Mouse (Mus musculus): ENCODE measurements around the gene Rps27a. TPM values are rescaled to one million over a fixed set of nuclear protein-coding genes. Genes with fewer than 3 reads are reported as not detected.

Rps27a gene
- total and polyA plus RNA-seq, 3 experiments: 560 to 2,403 (median 1,339) TPM

GRCm38 (mm10) chr11:29512818-29513535, 34.9 kb downstream of the Rps27a start:
- Histone ChIP-seq H3K4me1 (ENCODE audit: control insufficient read depth in 1 of 2, insufficient read depth in 2 of 2, low read length in 2 of 2) (peaks cover 13 to 15% of the 10 kb centered on the region in 2 experiments), H3K79me2 (ENCODE audit: control insufficient read depth, insufficient read depth, low read length, poor library complexity) (peaks cover 18% of the 10 kb centered on the region), H3K9ac (ENCODE audit: control insufficient read depth, low read depth, low read length, poor library complexity, severe bottlenecking) (peak overlapping the region; percentile 95), H3K27me3 (ENCODE audit: control insufficient read depth in 1 of 2, insufficient read depth in 2 of 2, low read length in 2 of 2) (no peaks in the 10 kb centered on the region), H3K9me3 (replicated peaks; ENCODE audit: insufficient read depth, low read length) (no peaks in the 10 kb centered on the region), H3K27ac (ENCODE audit: control insufficient read depth, low read depth, low read length) (peak overlapping the region; percentile 37; the same call in 1 of the 2 replicates), H3K36me3 (ENCODE audit: control insufficient read depth in 1 of 2, insufficient read depth in 2 of 2, low read length in 2 of 2) (peaks cover 16 to 37% of the 10 kb centered on the region in 2 experiments), H3K4me3 (ENCODE audit: control insufficient read depth in 1 of 2, insufficient read depth in 1 of 2, low read depth in 2 of 2, low read length in 2 of 2) (peak overlapping the region; percentile 16 to 82; a peak in 3 of 4 replicates)
- no peak for DNase-seq (ENCODE audit: low read depth, low spot score)
- no peak for TF ChIP-seq HCFC1 (IDR thresholded peaks at IDR 0.05; ENCODE audit: low read depth, low read length)
- no peak for TF ChIP-seq E2F4 (IDR thresholded peaks at IDR 0.05; ENCODE audit: borderline replicate concordance, low read depth, low read length)
- no peak for TF ChIP-seq NELFE (IDR thresholded peaks at IDR 0.05; ENCODE audit: low read depth, low read length)
- no peak for TF ChIP-seq POLR2A (IDR thresholded peaks at IDR 0.05; ENCODE audit: control insufficient read depth in 1 of 2, insufficient read depth in 1 of 2, low read depth in 1 of 2, low read length in 2 of 2, poor library complexity in 1 of 2)
- no peak for TF ChIP-seq MYC (IDR thresholded peaks at IDR 0.05; ENCODE audit: low read depth, low read length)
- no peak for TF ChIP-seq EP300 (IDR thresholded peaks at IDR 0.05; ENCODE audit: low read depth in 1 of 2, low read length in 2 of 2)
- TF ChIP-seq TBP (IDR thresholded peaks at IDR 0.05; ENCODE audit: low read depth, low read length): no peak
- TF ChIP-seq CTCF (IDR thresholded peaks at IDR 0.05 in 2 of 3, conservative IDR thresholded peaks at IDR 0.05 in 1 of 3; ENCODE audit: control insufficient read depth in 1 of 3, insufficient read depth in 1 of 3, low read depth in 2 of 3, low read length in 3 of 3, poor library complexity in 1 of 3, severe bottlenecking in 1 of 3): 0 out of 6 replicates have a peak, but pooled peaks of 1 of the 3 experiments have one; percentile 3
- TF ChIP-seq ZNF384 (IDR thresholded peaks at IDR 0.05; ENCODE audit: low read depth, low read length): peak; percentile 54; the same call in 1 of the 2 replicates
- no peak for TF ChIP-seq MAX (IDR thresholded peaks at IDR 0.05; ENCODE audit: low read length)
- TF ChIP-seq MAZ (IDR thresholded peaks at IDR 0.05; ENCODE audit: low read depth, low read length): no peak
- TF ChIP-seq ELF1 (IDR thresholded peaks at IDR 0.05; ENCODE audit: low read depth, low read length): no peak
- no peak for TF ChIP-seq SIN3A (IDR thresholded peaks at IDR 0.05; ENCODE audit: low read length)
- TF ChIP-seq KAT2A (conservative IDR thresholded peaks at IDR 0.05; ENCODE audit: low read depth, low read length): no peak
- TF ChIP-seq NRF1 (IDR thresholded peaks at IDR 0.05; ENCODE audit: insufficient read depth, low read depth, low read length, poor library complexity, severe bottlenecking): no peak
- TF ChIP-seq MEF2A (IDR thresholded peaks at IDR 0.05; ENCODE audit: extremely low read depth, insufficient replicate concordance, low read depth, low read length, poor library complexity, severe bottlenecking): no peak

DNA sequence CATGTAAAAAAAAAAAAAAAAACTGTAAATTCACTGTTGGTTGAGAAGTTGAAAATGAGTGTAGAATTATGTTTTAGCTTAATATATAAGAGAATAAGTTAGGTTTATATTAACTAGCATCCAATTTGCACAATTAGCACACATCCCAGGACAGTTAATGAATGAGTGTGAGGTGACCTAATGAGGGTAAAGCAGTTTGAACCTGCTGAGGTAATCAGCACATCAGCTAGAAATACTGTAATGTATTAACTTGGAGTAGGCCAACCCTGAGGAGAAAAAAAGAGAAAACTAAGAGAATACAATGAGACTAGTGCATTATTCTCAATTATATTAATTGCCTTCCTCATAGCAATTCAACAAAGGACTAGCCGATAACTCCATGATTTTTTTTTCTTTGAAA, 38.5 kb downstream of the Rps27a start:
- no peak overlapping the region for H3K4me3 ChIP-seq (ENCODE audit: control insufficient read depth in 1 of 2, insufficient read depth in 1 of 2, low read depth in 2 of 2, low read length in 2 of 2)
- H3K27me3 ChIP-seq (ENCODE audit: control insufficient read depth in 1 of 2, insufficient read depth in 2 of 2, low read length in 2 of 2): no peaks in the 10 kb centered on the region
- H3K79me2 ChIP-seq (ENCODE audit: control insufficient read depth, insufficient read depth, low read length, poor library complexity): peaks cover 15% of the 10 kb centered on the region
- no peaks in the 10 kb centered on the region for H3K9me3 ChIP-seq (replicated peaks; ENCODE audit: insufficient read depth, low read length)
- TF ChIP-seq POLR2AphosphoS2 (IDR thresholded peaks at IDR 0.05; ENCODE audit: low read length): no peak
- no peak for TF ChIP-seq ZMIZ1 (IDR thresholded peaks at IDR 0.05; ENCODE audit: low read depth, low read length)
- no peak for TF ChIP-seq MYB (IDR thresholded peaks at IDR 0.05; ENCODE audit: low read depth, low read length)
- no peak for DNase-seq (ENCODE audit: low read depth, low spot score)
- H3K9ac ChIP-seq (ENCODE audit: control insufficient read depth, low read depth, low read length, poor library complexity, severe bottlenecking): no peak overlapping the region
- peaks cover 18 to 32% of the 10 kb centered on the region in 2 experiments for H3K4me1 ChIP-seq (ENCODE audit: control insufficient read depth in 1 of 2, insufficient read depth in 2 of 2, low read length in 2 of 2)
- H3K36me3 ChIP-seq (ENCODE audit: control insufficient read depth in 1 of 2, insufficient read depth in 2 of 2, low read length in 2 of 2): peaks cover 16 to 48% of the 10 kb centered on the region in 2 experiments
- H3K27ac ChIP-seq (ENCODE audit: control insufficient read depth, low read depth, low read length): no peak overlapping the region
